Mouse (Mus musculus) midbrain, postnatal 0 days (tissue): ENCODE results near the gene Thoc7. TPM values are rescaled to one million over a fixed set of nuclear protein-coding genes. Genes with fewer than 3 reads are reported as not detected.

ENCODE experiments used
- ATAC-seq: fragments of 200-750 bp; cut with Nextera tagmentation; 2 replicates; pipeline ENCODE4 v1.8.0; 2017; ENCODE audit warnings: moderate number of reproducible peaks, mild to moderate bottlenecking, moderate TSS enrichment, moderate library complexity; ENCODE audit not compliant: low FRiP score
- DNase-seq: peaks from one replicate; pipeline ENCODE4 v3.0.0-alpha.2; 2015; ENCODE audit warnings: low spot score
- H3K27ac ChIP-seq: fragments of 300-500 bp; sonication (generic); 2 replicates; pipeline ENCODE4 v1.5.1; 2014; ENCODE audit warnings: low read depth, mild to moderate bottlenecking, low read length, mixed read lengths
- H3K27me3 ChIP-seq: fragments of 300-500 bp; sonication (generic); 2 replicates; pipeline ENCODE4 v1.6.1; 2014; ENCODE audit warnings: low read length, control low read depth, mixed read lengths; ENCODE audit not compliant: insufficient read depth
- H3K36me3 ChIP-seq: fragments of 300-500 bp; sonication (generic); 2 replicates; pipeline ENCODE4 v1.6.1; 2014; ENCODE audit warnings: low read length, control low read depth, mixed read lengths; ENCODE audit not compliant: insufficient read depth
- H3K4me1 ChIP-seq: fragments of 300-500 bp; sonication (generic); 2 replicates; pipeline ENCODE4 v1.6.1; 2014; ENCODE audit warnings: mild to moderate bottlenecking, control low read depth, antibody characterized with exemption, low read length, mixed read lengths; ENCODE audit not compliant: insufficient read depth
- H3K4me2 ChIP-seq: fragments of 300-500 bp; sonication (generic); 2 replicates; pipeline ENCODE4 v1.6.1; 2014; ENCODE audit warnings: low read depth, mild to moderate bottlenecking, low read length, mixed read lengths; ENCODE audit not compliant: poor library complexity, severe bottlenecking
- H3K4me3 ChIP-seq: fragments of 300-500 bp; sonication (generic); 2 replicates; pipeline ENCODE4 v1.5.1; 2014; ENCODE audit warnings: low read depth, mild to moderate bottlenecking, low read length, moderate library complexity
- H3K9ac ChIP-seq: fragments of 300-500 bp; sonication (generic); replicated peaks from 2 replicates; pipeline ENCODE4 v1.6.1; 2014; ENCODE audit warnings: mild to moderate bottlenecking, low read length, moderate library complexity, mixed read lengths; ENCODE audit not compliant: poor library complexity, severe bottlenecking
- H3K9me3 ChIP-seq: fragments of 300-500 bp; sonication (generic); 2 replicates; pipeline ENCODE4 v1.6.1; 2016; ENCODE audit warnings: low read length, control low read depth
- CTCF ChIP-seq: IDR thresholded peaks from 2 replicates; pipeline ENCODE4 v1.5.1; 2016; ENCODE audit warnings: antibody characterized with exemption, mild to moderate bottlenecking
- WGBS: fragments of 180-500 bp; shearing (Covaris S2); extraction: QIAGEN DNeasy Blood & Tissue Kit; methylation state at CpG from one replicate; pipeline ENCODE4 v1.1.7; 2014; 5-methylcytosine and 5-hydroxymethylcytosine counted together
- polyA plus RNA-seq: library from polyadenylated mRNA; unstranded; fragments of >200 nt; fragmentation: Nextera tagmentation; extraction: Ambion mirVana; gene quantifications from 2 replicates; pipeline ENCODE4 v1.2.1, GENCODE M21; 2015
- total RNA-seq: library from RNA; depleted of rRNA; stranded (reverse); fragments of >200 nt; gene quantifications from 2 replicates; pipeline ENCODE4 v1.2.3, GENCODE M21; 2014

The Thoc7 gene
- total and polyA plus RNA-seq, 2 experiments from 2014 or later, result 55.7 to 195 TPM

- no peak overlapping the region for H3K4me3 ChIP-seq
- no peaks in the 10 kb centered on the region for H3K27me3 ChIP-seq
- no peaks in the 10 kb centered on the region for H3K36me3 ChIP-seq
- WGBS, result 87% methylated on average over 10 of the region's 10 CpGs
- no peak for TF ChIP-seq CTCF
- no peaks in the 10 kb centered on the region for H3K4me1 ChIP-seq
- H3K9me3 ChIP-seq, result no peaks in the 10 kb centered on the region
- no peak overlapping the region for H3K4me2 ChIP-seq
- DNase-seq, result no peak
- H3K9ac ChIP-seq, result no peak overlapping the region
- H3K27ac ChIP-seq, result no peak overlapping the region
- ATAC-seq, result no peak
Observed at GRCm38 (mm10) chr14:13917208-13917607, 44.4 kb downstream of the Thoc7 start.

GRCm38 (mm10) chr14:13915207-13915606 lies 46.4 kb downstream of the Thoc7 start:
- Histone ChIP-seq H3K27ac (no peak overlapping the region), H3K9me3 (no peaks in the 10 kb centered on the region), H3K36me3 (no peaks in the 10 kb centered on the region), H3K4me1 (no peaks in the 10 kb centered on the region), H3K27me3 (no peaks in the 10 kb centered on the region), H3K4me2 (no peak overlapping the region), H3K9ac (no peak overlapping the region), H3K4me3 (no peak overlapping the region)
- 47% methylated on average over 4 of the region's 4 CpGs for WGBS
- no peak for TF ChIP-seq CTCF
- ATAC-seq (no peak), DNase-seq (peak; percentile 14)

- Histone ChIP-seq H3K4me2 (no peak within 1 kb of the TSS), H3K4me3 (no peak within 1 kb of the TSS), H3K27me3 (no peaks in the 10 kb centered on the region), H3K9ac (no peak within 1 kb of the TSS), H3K4me1 (no peaks in the 10 kb centered on the region), H3K27ac (no peak within 1 kb of the TSS), H3K9me3 (no peaks in the 10 kb centered on the region), H3K36me3 (no peaks in the 10 kb centered on the region)
- no peak for ATAC-seq
- 7% methylated on average over 1 of the region's 1 CpGs for WGBS
- TF ChIP-seq CTCF, result no peak
- no peak for DNase-seq
Observed at GRCm38 (mm10) chr14:13914387-13915082, 47.1 kb downstream of the Thoc7 start, which contains the start of gene Gm281. Gene Gm281 (minus strand): TSS chr14:13914478.

GRCm38 (mm10) chr14:13910148-13910547 lies 51.5 kb downstream of the Thoc7 start:
- no peak for ATAC-seq
- 93% methylated on average over 2 of the region's 2 CpGs for WGBS
- Histone ChIP-seq H3K4me1 (no peaks in the 10 kb centered on the region), H3K27me3 (no peaks in the 10 kb centered on the region), H3K4me3 (no peak overlapping the region), H3K4me2 (no peak overlapping the region), H3K9me3 (no peaks in the 10 kb centered on the region), H3K9ac (no peak overlapping the region), H3K36me3 (no peaks in the 10 kb centered on the region), H3K27ac (no peak overlapping the region)
- DNase-seq, result no peak
- no peak for TF ChIP-seq CTCF

- H3K36me3 ChIP-seq, result no peaks in the 10 kb centered on the region
- no peak for DNase-seq
- no peaks in the 10 kb centered on the region for H3K27me3 ChIP-seq
- WGBS, result 90% methylated on average over 7 of the region's 7 CpGs
- H3K27ac ChIP-seq, result no peak overlapping the region
- H3K4me3 ChIP-seq, result no peak overlapping the region
- H3K9ac ChIP-seq, result no peak overlapping the region
- no peaks in the 10 kb centered on the region for H3K9me3 ChIP-seq
- H3K4me1 ChIP-seq, result no peaks in the 10 kb centered on the region
- no peak for ATAC-seq
- TF ChIP-seq CTCF, result no peak
- no peak overlapping the region for H3K4me2 ChIP-seq
Observed at GRCm38 (mm10) chr14:13907145-13907544, 54.5 kb downstream of the Thoc7 start.

GRCm38 (mm10) chr14:13906461-13906860 lies 55.2 kb downstream of the Thoc7 start:
- H3K9ac ChIP-seq, result no peak overlapping the region
- H3K27me3 ChIP-seq, result no peaks in the 10 kb centered on the region
- TF ChIP-seq CTCF, result no peak
- 94% methylated on average over 1 of the region's 1 CpGs for WGBS
- H3K4me1 ChIP-seq, result no peaks in the 10 kb centered on the region
- no peaks in the 10 kb centered on the region for H3K9me3 ChIP-seq
- H3K36me3 ChIP-seq, result no peaks in the 10 kb centered on the region
- ATAC-seq (no peak), DNase-seq (no peak)
- H3K4me3 ChIP-seq, result no peak overlapping the region
- H3K27ac ChIP-seq, result no peak overlapping the region
- no peak overlapping the region for H3K4me2 ChIP-seq
